Mouse (Mus musculus) neutrophil, adult 59 days (primary cell): ENCODE results near the gene Plekhg5. TPM values are rescaled to one million over a fixed set of nuclear protein-coding genes. Genes with fewer than 3 reads are reported as not detected.

Source experiments
- total RNA-seq, 2 experiments: library from RNA; stranded (reverse); gene quantifications; 1 replicate in 1 of 2; 2 replicates in 1 of 2; pipeline ENCODE4 v1.2.4; 2023

Plekhg5 gene
- total RNA-seq, result 1 to 10 TPM; 2.5 to 6.8 TPM

GRCm38 (mm10) chr4:152072121-152072601 lies at the start of gene Plekhg5:
Gene Plekhg5, plus strand, starts transcription at chr4:152072498.

GRCm38 (mm10) chr4:152027524-152027923 lies 44.8 kb upstream of the Plekhg5 start, which contains the start of gene Zbtb48:
Gene Zbtb48, minus strand, starts transcription at chr4:152027671.

GRCm38 (mm10) chr4:152038225-152038984 lies 33.9 kb upstream of the Plekhg5 start, which contains the start of gene Tas1r1:
Gene Tas1r1, minus strand, starts transcription at chr4:152038568.

GRCm38 (mm10) chr4:152038985-152039830 lies 33.1 kb upstream of the Plekhg5 start, which contains the start of gene Nol9:
Gene Nol9, plus strand, starts transcription at chr4:152039321.

GRCm38 (mm10) chr4:152115921-152116612 lies 43.8 kb downstream of the Plekhg5 start, which contains the start of gene Tnfrsf25:
Gene Tnfrsf25, plus strand, starts transcription at chr4:152115934.

GRCm38 (mm10) chr4:152151966-152152544 lies 79.8 kb downstream of the Plekhg5 start, which contains the start of gene Espn:
Gene Espn, minus strand, starts transcription at chr4:152152371.

GRCm38 (mm10) chr4:152158585-152159284 lies 86.4 kb downstream of the Plekhg5 start, which contains the start of gene Hes2:
Gene Hes2, plus strand, starts transcription at chr4:152158867.

Other genes with a start within 250 kb of the Plekhg5 start
- gene Camta1, start 210.6 kb upstream of the Plekhg5 start, total RNA-seq, result 10 to 100 TPM; 19.6 to 27.0 TPM
- gene Dnajc11, start 138.8 kb upstream of the Plekhg5 start, total RNA-seq, result 10 to 100 TPM; 32.3 to 34.7 TPM
- 10 to 100 TPM; 17.6 to 18.6 TPM for gene Thap3, start 83.5 kb upstream of the Plekhg5 start, total RNA-seq
- gene Phf13, start 76.2 kb upstream of the Plekhg5 start, total RNA-seq, result 1 to 10 TPM; 3.7 to 5.1 TPM
- gene Klhl21, start 63.7 kb upstream of the Plekhg5 start, total RNA-seq, result 1 to 10 TPM; 6.5 to 7.6 TPM
- gene Zbtb48, start 44.8 kb upstream of the Plekhg5 start, total RNA-seq, result 10 to 100 TPM; 11.4 to 14.5 TPM
- under 1 TPM; 0.31 to 0.33 TPM for gene Tas1r1, start 33.9 kb upstream of the Plekhg5 start, total RNA-seq
- 10 to 100 TPM; 11.5 to 14.5 TPM for gene Nol9, start 33.2 kb upstream of the Plekhg5 start, total RNA-seq
- under 1 TPM in 1 of 2 experiments, not detected in 1; 0.29 TPM for gene Tnfrsf25, start 43.4 kb downstream of the Plekhg5 start, total RNA-seq
- gene Espn, start 79.9 kb downstream of the Plekhg5 start, total RNA-seq, result under 1 TPM; 0.38 to 0.90 TPM
- not detected for gene Hes2, start 86.4 kb downstream of the Plekhg5 start, total RNA-seq
- 10 to 100 TPM; 26.6 to 35.1 TPM for gene Acot7, start 105.6 kb downstream of the Plekhg5 start, total RNA-seq
- gene Gpr153, start 201.7 kb downstream of the Plekhg5 start, total RNA-seq, result under 1 TPM; 0.44 TPM
- gene Hes3, start 219.2 kb downstream of the Plekhg5 start, total RNA-seq, result not detected
- gene Icmt, start 224.7 kb downstream of the Plekhg5 start, total RNA-seq, result 10 to 100 TPM; 11.7 to 12.1 TPM
- not detected for gene Rnf207, start 246.5 kb downstream of the Plekhg5 start, total RNA-seq